Mouse (Mus musculus): ENCODE data around the gene Eid2b. TPM values are rescaled to one million over a fixed set of nuclear protein-coding genes. Genes with fewer than 3 reads are reported as not detected.

Eid2b gene
- total and polyA plus RNA-seq, 2 experiments: 3.0 to 3.5 TPM

- Histone ChIP-seq H3K79me2 (ENCODE audit: control insufficient read depth, insufficient read depth, low read length) (no peaks in the 10 kb centered on the region), H3K36me3 (ENCODE audit: control insufficient read depth, insufficient read depth, low read length) (no peaks in the 10 kb centered on the region), H3K4me1 (ENCODE audit: control insufficient read depth, insufficient read depth, low read length) (no peaks in the 10 kb centered on the region), H3K4me3 (ENCODE audit: insufficient read depth, low read depth, low read length) (peak overlapping the region; percentile 56; the same call in 1 of the 2 replicates), H3K27ac (replicated peaks; ENCODE audit: insufficient read depth, low read depth, low read length) (no peak overlapping the region), H3K27me3 (ENCODE audit: control insufficient read depth, insufficient read depth, low read length) (0 out of 2 replicates have a peak, but pooled peaks cover 3% of the 10 kb centered on the region), H3K9ac (ENCODE audit: low read depth, low read length) (no peak overlapping the region)
- DNase-seq (ENCODE audit: extremely low read depth, low read depth, low spot score): no peak
- WGBS: 40% methylated on average over 16 of the region's 16 CpGs
- no peak for TF ChIP-seq POLR2A (IDR thresholded peaks at IDR 0.05; ENCODE audit: extremely low read depth, insufficient read depth, low read length)
- no peak for TF ChIP-seq CTCF (IDR thresholded peaks at IDR 0.05; ENCODE audit: low read depth, low read length)
Measured at GRCm38 (mm10) chr7:28268576-28268975, 9.0 kb upstream of the Eid2b start.

- 95% methylated on average over 12 of the region's 12 CpGs for WGBS
- no peak overlapping the region for H3K9ac ChIP-seq (ENCODE audit: low read depth, low read length)
- TF ChIP-seq POLR2A (IDR thresholded peaks at IDR 0.05; ENCODE audit: extremely low read depth, insufficient read depth, low read length): no peak
- TF ChIP-seq CTCF (IDR thresholded peaks at IDR 0.05; ENCODE audit: low read depth, low read length): no peak
- no peaks in the 10 kb centered on the region for H3K36me3 ChIP-seq (ENCODE audit: control insufficient read depth, insufficient read depth, low read length)
- H3K27me3 ChIP-seq (ENCODE audit: control insufficient read depth, insufficient read depth, low read length): 0 out of 2 replicates have a peak, but pooled peaks cover 3% of the 10 kb centered on the region
- DNase-seq (ENCODE audit: extremely low read depth, low read depth, low spot score): no peak
- H3K79me2 ChIP-seq (ENCODE audit: control insufficient read depth, insufficient read depth, low read length): no peaks in the 10 kb centered on the region
- no peak overlapping the region for H3K4me3 ChIP-seq (ENCODE audit: insufficient read depth, low read depth, low read length)
- no peak overlapping the region for H3K27ac ChIP-seq (replicated peaks; ENCODE audit: insufficient read depth, low read depth, low read length)
- H3K4me1 ChIP-seq (ENCODE audit: control insufficient read depth, insufficient read depth, low read length): no peaks in the 10 kb centered on the region
Measured at GRCm38 (mm10) chr7:28269355-28269754, 8.2 kb upstream of the Eid2b start.

GRCm38 (mm10) chr7:28271761-28272160, 5.8 kb upstream of the Eid2b start:
- no peak for DNase-seq (ENCODE audit: extremely low read depth, low read depth, low spot score)
- H3K27ac ChIP-seq (replicated peaks; ENCODE audit: insufficient read depth, low read depth, low read length): no peak overlapping the region
- no peaks in the 10 kb centered on the region for H3K36me3 ChIP-seq (ENCODE audit: control insufficient read depth, insufficient read depth, low read length)
- no peaks in the 10 kb centered on the region for H3K4me1 ChIP-seq (ENCODE audit: control insufficient read depth, insufficient read depth, low read length)
- 0 out of 2 replicates have a peak, but pooled peaks cover 3% of the 10 kb centered on the region for H3K27me3 ChIP-seq (ENCODE audit: control insufficient read depth, insufficient read depth, low read length)
- TF ChIP-seq POLR2A (IDR thresholded peaks at IDR 0.05; ENCODE audit: extremely low read depth, insufficient read depth, low read length) (no peak), CTCF (IDR thresholded peaks at IDR 0.05; ENCODE audit: low read depth, low read length) (0 out of 2 replicates have a peak, but pooled peaks have one; percentile 16)
- H3K79me2 ChIP-seq (ENCODE audit: control insufficient read depth, insufficient read depth, low read length): no peaks in the 10 kb centered on the region
- no peak overlapping the region for H3K9ac ChIP-seq (ENCODE audit: low read depth, low read length)
- 74% methylated on average over 3 of the region's 3 CpGs for WGBS
- no peak overlapping the region for H3K4me3 ChIP-seq (ENCODE audit: insufficient read depth, low read depth, low read length)

- Histone ChIP-seq H3K36me3 (ENCODE audit: control insufficient read depth, insufficient read depth, low read length) (no peaks in the 10 kb centered on the region), H3K4me3 (ENCODE audit: insufficient read depth, low read depth, low read length) (no peak overlapping the region), H3K4me1 (ENCODE audit: control insufficient read depth, insufficient read depth, low read length) (no peaks in the 10 kb centered on the region), H3K79me2 (ENCODE audit: control insufficient read depth, insufficient read depth, low read length) (no peaks in the 10 kb centered on the region), H3K27ac (replicated peaks; ENCODE audit: insufficient read depth, low read depth, low read length) (no peak overlapping the region), H3K27me3 (ENCODE audit: control insufficient read depth, insufficient read depth, low read length) (no peaks in the 10 kb centered on the region), H3K9ac (ENCODE audit: low read depth, low read length) (no peak overlapping the region)
- DNase-seq (ENCODE audit: extremely low read depth, low read depth, low spot score): no peak
- WGBS: 58% methylated on average over 8 of the region's 8 CpGs
- TF ChIP-seq POLR2A (IDR thresholded peaks at IDR 0.05; ENCODE audit: extremely low read depth, insufficient read depth, low read length) (no peak), CTCF (IDR thresholded peaks at IDR 0.05; ENCODE audit: low read depth, low read length) (no peak)
Measured at GRCm38 (mm10) chr7:28277237-28277614, 313 bp upstream of the Eid2b start.

- TF ChIP-seq CTCF (IDR thresholded peaks at IDR 0.05; ENCODE audit: low read depth, low read length) (no peak), POLR2A (IDR thresholded peaks at IDR 0.05; ENCODE audit: extremely low read depth, insufficient read depth, low read length) (no peak)
- Histone ChIP-seq H3K4me3 (ENCODE audit: insufficient read depth, low read depth, low read length) (peak overlapping the region; percentile 67), H3K27ac (replicated peaks; ENCODE audit: insufficient read depth, low read depth, low read length) (peak overlapping the region; percentile 61; the same call in 1 of the 2 replicates), H3K9ac (ENCODE audit: low read depth, low read length) (peak overlapping the region; percentile 83), H3K27me3 (ENCODE audit: control insufficient read depth, insufficient read depth, low read length) (no peaks in the 10 kb centered on the region), H3K36me3 (ENCODE audit: control insufficient read depth, insufficient read depth, low read length) (no peaks in the 10 kb centered on the region), H3K79me2 (ENCODE audit: control insufficient read depth, insufficient read depth, low read length) (no peaks in the 10 kb centered on the region), H3K4me1 (ENCODE audit: control insufficient read depth, insufficient read depth, low read length) (no peaks in the 10 kb centered on the region)
- DNase-seq (ENCODE audit: extremely low read depth, low read depth, low spot score): peak; percentile 33
- WGBS: 60% methylated on average over 7 of the region's 7 CpGs
Measured at GRCm38 (mm10) chr7:28278279-28278652, 727 bp downstream of the Eid2b start.

- H3K4me1 ChIP-seq (ENCODE audit: control insufficient read depth, insufficient read depth, low read length): no peaks in the 10 kb centered on the region
- no peaks in the 10 kb centered on the region for H3K36me3 ChIP-seq (ENCODE audit: control insufficient read depth, insufficient read depth, low read length)
- H3K9ac ChIP-seq (ENCODE audit: low read depth, low read length): no peak overlapping the region
- no peak overlapping the region for H3K4me3 ChIP-seq (ENCODE audit: insufficient read depth, low read depth, low read length)
- TF ChIP-seq POLR2A (IDR thresholded peaks at IDR 0.05; ENCODE audit: extremely low read depth, insufficient read depth, low read length): no peak
- DNase-seq (ENCODE audit: extremely low read depth, low read depth, low spot score): no peak
- H3K79me2 ChIP-seq (ENCODE audit: control insufficient read depth, insufficient read depth, low read length): no peaks in the 10 kb centered on the region
- no peak overlapping the region for H3K27ac ChIP-seq (replicated peaks; ENCODE audit: insufficient read depth, low read depth, low read length)
- 80% methylated on average over 7 of the region's 7 CpGs for WGBS
- no peaks in the 10 kb centered on the region for H3K27me3 ChIP-seq (ENCODE audit: control insufficient read depth, insufficient read depth, low read length)
Measured at GRCm38 (mm10) chr7:28280630-28281029, 3.1 kb downstream of the Eid2b start.
